Mouse (Mus musculus) cerebellum, postnatal 25 days (tissue): ENCODE measurements at regions not wholly inside any gene's neighbourhood (a gene's known extent, or its start where the extent isn't known, plus 50 kb on each side); places are given as distances from the start of the nearest gene placed in this dataset.

Experiments used
- DNase-seq, 2 experiments: peaks; one replicate each; pipeline ENCODE4 v3.0.0; 2021; ENCODE audit warnings: mixed read lengths in 2 of 2

GRCm38 (mm10) chr3:130977921-130978700 lies 132.2 kb upstream of the Lef1 start:
- DNase-seq, result no peak

- no peak for DNase-seq
Observed at GRCm38 (mm10) chr3:130976206-130976605, 134.1 kb upstream of the Lef1 start.

GRCm38 (mm10) chr3:130975291-130975690 lies 135.0 kb upstream of the Lef1 start:
- DNase-seq, result no peak

GRCm38 (mm10) chr3:130972126-130972525 lies 138.1 kb upstream of the Lef1 start:
- DNase-seq, result no peak

- DNase-seq, result no peak
Observed at GRCm38 (mm10) chr3:130965275-130965674, 145.0 kb upstream of the Lef1 start.

- DNase-seq, result no peak
Observed at GRCm38 (mm10) chr3:130964088-130964487, 146.2 kb upstream of the Lef1 start.

- DNase-seq, result peak; percentile 23 to 65
Observed at GRCm38 (mm10) chr3:130963625-130964024, 146.6 kb upstream of the Lef1 start.

- peak; percentile 24 to 28 for DNase-seq
Observed at GRCm38 (mm10) chr3:130962701-130963472, 147.4 kb upstream of the Lef1 start.

- no peak for DNase-seq
Observed at GRCm38 (mm10) chr3:130962151-130962633, 148.1 kb upstream of the Lef1 start.

GRCm38 (mm10) chr3:130961704-130962103 lies 148.6 kb upstream of the Lef1 start:
- no peak for DNase-seq

- no peak for DNase-seq
Observed at GRCm38 (mm10) chr3:130955958-130956357, 154.3 kb upstream of the Lef1 start.

- no peak for DNase-seq
Observed at GRCm38 (mm10) chr3:130951381-130951780, 158.9 kb upstream of the Lef1 start.

GRCm38 (mm10) chr3:130950872-130951271 lies 159.4 kb upstream of the Lef1 start:
- no peak for DNase-seq

- DNase-seq, result no peak
Observed at GRCm38 (mm10) chr3:130947880-130948279, 162.4 kb upstream of the Lef1 start.

- DNase-seq, result no peak
Observed at GRCm38 (mm10) chr3:130947277-130947606, 163.0 kb upstream of the Lef1 start.

GRCm38 (mm10) chr3:130946576-130947276 lies 163.5 kb upstream of the Lef1 start:
- no peak for DNase-seq

- DNase-seq, result peak; percentile 58 to 64
Observed at GRCm38 (mm10) chr3:130945861-130946449, 164.3 kb upstream of the Lef1 start.

GRCm38 (mm10) chr3:130945396-130945795 lies 164.9 kb upstream of the Lef1 start:
- DNase-seq, result no peak

- no peak for DNase-seq
Observed at GRCm38 (mm10) chr3:130944241-130944640, 166.0 kb upstream of the Lef1 start.

- DNase-seq, result no peak
Observed at GRCm38 (mm10) chr3:130942947-130943630, 167.2 kb upstream of the Lef1 start.

GRCm38 (mm10) chr3:130940302-130940867 lies 169.9 kb upstream of the Lef1 start:
- peak in 1 of 2 experiments; percentile 20 for DNase-seq

- DNase-seq, result no peak
Observed at GRCm38 (mm10) chr3:130936980-130937379, 173.3 kb upstream of the Lef1 start.
